Mouse (Mus musculus) limb, embryonic 12.5 days (tissue): ENCODE measurements around the gene Rbm34. TPM values are rescaled to one million over a fixed set of nuclear protein-coding genes. Genes with fewer than 3 reads are reported as not detected.
A peak's percentile ranks its signal among the peaks of the same experiment; 100 is the strongest.
"Not testable (repeated sequence)": the region's sequence is repeated elsewhere in the genome, so short reads cannot be mapped to it uniquely, and the experiment has no call there.

Experiments
- ATAC-seq: fragments of 200-750 bp; cut with Nextera tagmentation; 2 replicates; pipeline ENCODE4 v1.8.0; 2017; ENCODE audit warnings: low read depth, moderate TSS enrichment; ENCODE audit not compliant: insufficient number of reproducible peaks, insufficient read depth, low FRiP score, low TSS enrichment
- H3K27ac ChIP-seq: fragments of 300-500 bp; sonication (generic); 2 replicates; pipeline ENCODE4 v1.5.1; 2016; ENCODE audit warnings: mild to moderate bottlenecking, moderate library complexity
- H3K27me3 ChIP-seq: fragments of 300-500 bp; sonication (generic); 2 replicates; pipeline ENCODE4 v1.6.1; 2016; ENCODE audit warnings: mild to moderate bottlenecking, moderate library complexity
- H3K36me3 ChIP-seq: fragments of 300-500 bp; sonication (generic); 2 replicates; pipeline ENCODE4 v1.6.1; 2016; ENCODE audit warnings: mild to moderate bottlenecking, moderate library complexity
- H3K4me1 ChIP-seq: fragments of 300-500 bp; sonication (generic); replicated peaks from 2 replicates; pipeline ENCODE4 v1.6.1; 2016
- H3K4me2 ChIP-seq: fragments of 300-500 bp; sonication (generic); 2 replicates; pipeline ENCODE4 v1.6.1; 2016; ENCODE audit warnings: mild to moderate bottlenecking, moderate library complexity
- H3K4me3 ChIP-seq: fragments of 300-500 bp; sonication (generic); replicated peaks from 2 replicates; pipeline ENCODE4 v1.5.1; 2016; ENCODE audit warnings: mild to moderate bottlenecking
- H3K9ac ChIP-seq: fragments of 300-500 bp; sonication (generic); replicated peaks from 2 replicates; pipeline ENCODE4 v1.6.1; 2016; ENCODE audit warnings: mild to moderate bottlenecking, moderate library complexity
- H3K9me3 ChIP-seq: fragments of 300-500 bp; sonication (generic); 2 replicates; pipeline ENCODE4 v1.6.1; 2016; ENCODE audit warnings: mild to moderate bottlenecking, moderate library complexity
- WGBS: fragments of 180-500 bp; shearing (Covaris S2); methylation state at CpG from one replicate; pipeline ENCODE4 v1.1.7; 2016; 5-methylcytosine and 5-hydroxymethylcytosine counted together
- polyA plus RNA-seq: library from polyadenylated mRNA; unstranded; fragments of >200 nt; fragmentation: Nextera tagmentation; extraction: Ambion mirVana; gene quantifications from 2 replicates; pipeline ENCODE4 v1.2.1, GENCODE M21; 2016

Gene Rbm34
- 35.6 TPM in 2 replicates for polyA plus RNA-seq

DNA sequence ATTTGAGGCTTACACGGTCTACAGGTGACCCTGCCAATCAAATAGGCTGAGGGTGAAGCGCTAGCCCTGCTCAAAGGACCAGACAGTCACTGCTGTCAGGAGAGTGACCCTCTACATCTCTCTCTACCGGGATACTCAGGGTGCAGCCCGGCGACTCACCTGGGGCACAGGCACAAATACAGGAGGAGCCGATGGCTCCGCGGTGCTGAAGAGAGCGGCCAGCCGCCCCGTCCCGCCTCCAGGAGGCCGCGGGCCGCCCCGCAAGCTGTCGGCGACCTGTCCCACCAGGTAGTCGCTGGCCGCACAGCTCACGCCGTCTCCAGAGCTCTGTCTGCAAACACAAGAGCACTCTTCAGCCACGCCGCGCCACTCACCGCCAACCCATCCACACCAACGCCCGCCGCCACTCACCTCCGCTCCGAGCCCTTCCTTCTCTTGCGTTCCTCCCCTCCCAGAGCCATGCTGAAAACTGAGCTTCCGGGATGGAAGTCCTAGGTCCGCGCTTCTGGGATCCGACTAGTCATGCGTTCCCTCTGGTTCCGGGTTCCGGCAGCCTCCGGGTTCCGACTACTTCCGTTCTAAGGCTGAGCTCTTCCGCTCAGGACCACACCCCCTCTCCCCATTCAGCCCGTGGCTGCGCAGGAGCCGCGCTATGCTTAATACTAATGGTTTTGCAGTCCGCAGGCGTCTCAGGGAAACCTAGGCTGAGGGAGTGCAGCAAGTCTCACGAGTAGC lies at the start of gene Rbm34:
Gene Rbm34 (minus strand): TSS at position 493 of the 735 bp plus-strand sequence.
- WGBS = under 1% methylated on average over 50 of the region's 50 CpGs

GRCm38 (mm10) chr8:127011668-127012067 lies 40.8 kb upstream of the Rbm34 start:
- H3K27me3 ChIP-seq = no peaks in the 10 kb centered on the region
- H3K4me3 ChIP-seq = no peak overlapping the region
- no peak for ATAC-seq
- no peak overlapping the region for H3K27ac ChIP-seq
- WGBS = 53% methylated on average over 9 of the region's 9 CpGs
- no peak overlapping the region for H3K9ac ChIP-seq
- no peaks in the 10 kb centered on the region for H3K36me3 ChIP-seq
- no peaks in the 10 kb centered on the region for H3K9me3 ChIP-seq
- no peak overlapping the region for H3K4me2 ChIP-seq
- H3K4me1 ChIP-seq = no peaks in the 10 kb centered on the region

More for the DNA sequence above, at the start of gene Rbm34:
- peak; percentile 97 for ATAC-seq
- H3K27me3 ChIP-seq = no peaks in the 10 kb centered on the region
- peaks cover 4% of the 10 kb centered on the region for H3K4me1 ChIP-seq
- peaks cover 35% of the 10 kb centered on the region for H3K36me3 ChIP-seq
- peak within 1 kb of the TSS; percentile 79 for H3K4me2 ChIP-seq
- peak within 1 kb of the TSS; percentile 86 for H3K27ac ChIP-seq
- no peaks in the 10 kb centered on the region for H3K9me3 ChIP-seq
- H3K4me3 ChIP-seq = peak within 1 kb of the TSS; percentile 98
- peak within 1 kb of the TSS; percentile 87 for H3K9ac ChIP-seq

- H3K9me3 ChIP-seq = no peaks in the 10 kb centered on the region
- ATAC-seq = no peak
- no peak overlapping the region for H3K27ac ChIP-seq
- no peaks in the 10 kb centered on the region for H3K27me3 ChIP-seq
- no peak overlapping the region for H3K9ac ChIP-seq
- H3K4me2 ChIP-seq = no peak overlapping the region
- 75% methylated on average over 1 of the region's 1 CpGs for WGBS
- H3K4me3 ChIP-seq = no peak overlapping the region
- no peaks in the 10 kb centered on the region for H3K4me1 ChIP-seq
- H3K36me3 ChIP-seq = no peaks in the 10 kb centered on the region
These were observed 23.6 kb upstream of the Rbm34 start for GRCm38 (mm10) chr8:126994506-126994905.

- Histone ChIP-seq H3K9ac (no peak overlapping the region), H3K36me3 (no peaks in the 10 kb centered on the region), H3K27ac (no peak overlapping the region), H3K4me1 (no peaks in the 10 kb centered on the region), H3K9me3 (no peaks in the 10 kb centered on the region), H3K4me3 (no peak overlapping the region), H3K4me2 (no peak overlapping the region), H3K27me3 (no peaks in the 10 kb centered on the region)
- WGBS = 78% methylated on average over 5 of the region's 5 CpGs
- no peak for ATAC-seq
These were observed 18.7 kb upstream of the Rbm34 start for GRCm38 (mm10) chr8:126989363-126990153.

- H3K27ac ChIP-seq = no peak overlapping the region
- no peak overlapping the region for H3K9ac ChIP-seq
- no peak for ATAC-seq
- H3K9me3 ChIP-seq = no peaks in the 10 kb centered on the region
- no peaks in the 10 kb centered on the region for H3K4me1 ChIP-seq
- no peaks in the 10 kb centered on the region for H3K27me3 ChIP-seq
- no peak overlapping the region for H3K4me2 ChIP-seq
- no peaks in the 10 kb centered on the region for H3K36me3 ChIP-seq
- WGBS = 68% methylated on average over 16 of the region's 16 CpGs
- H3K4me3 ChIP-seq = no peak overlapping the region
These were observed 17.6 kb upstream of the Rbm34 start for GRCm38 (mm10) chr8:126988346-126989006.

- 3% methylated on average over 12 of the region's 12 CpGs for WGBS
- Histone ChIP-seq H3K27me3 (no peaks in the 10 kb centered on the region), H3K4me1 (no peaks in the 10 kb centered on the region), H3K36me3 (no peaks in the 10 kb centered on the region), H3K9ac (no peak overlapping the region), H3K27ac (no peak overlapping the region), H3K4me2 (no peak overlapping the region), H3K4me3 (no peak overlapping the region), H3K9me3 (no peaks in the 10 kb centered on the region)
- ATAC-seq = 0 out of 2 replicates have a peak, but pooled peaks have one; percentile 42
These were observed 15.6 kb upstream of the Rbm34 start for GRCm38 (mm10) chr8:126986495-126986894.

- Histone ChIP-seq H3K4me2 (no peak overlapping the region), H3K9ac (no peak overlapping the region), H3K4me3 (no peak overlapping the region), H3K4me1 (no peaks in the 10 kb centered on the region), H3K27me3 (peaks cover 14% of the 10 kb centered on the region), H3K9me3 (no peaks in the 10 kb centered on the region), H3K27ac (no peak overlapping the region), H3K36me3 (no peaks in the 10 kb centered on the region)
- ATAC-seq = no peak
- 68% methylated on average over 5 of the region's 5 CpGs for WGBS
These were observed 9.2 kb upstream of the Rbm34 start for GRCm38 (mm10) chr8:126980046-126980445.

DNA sequence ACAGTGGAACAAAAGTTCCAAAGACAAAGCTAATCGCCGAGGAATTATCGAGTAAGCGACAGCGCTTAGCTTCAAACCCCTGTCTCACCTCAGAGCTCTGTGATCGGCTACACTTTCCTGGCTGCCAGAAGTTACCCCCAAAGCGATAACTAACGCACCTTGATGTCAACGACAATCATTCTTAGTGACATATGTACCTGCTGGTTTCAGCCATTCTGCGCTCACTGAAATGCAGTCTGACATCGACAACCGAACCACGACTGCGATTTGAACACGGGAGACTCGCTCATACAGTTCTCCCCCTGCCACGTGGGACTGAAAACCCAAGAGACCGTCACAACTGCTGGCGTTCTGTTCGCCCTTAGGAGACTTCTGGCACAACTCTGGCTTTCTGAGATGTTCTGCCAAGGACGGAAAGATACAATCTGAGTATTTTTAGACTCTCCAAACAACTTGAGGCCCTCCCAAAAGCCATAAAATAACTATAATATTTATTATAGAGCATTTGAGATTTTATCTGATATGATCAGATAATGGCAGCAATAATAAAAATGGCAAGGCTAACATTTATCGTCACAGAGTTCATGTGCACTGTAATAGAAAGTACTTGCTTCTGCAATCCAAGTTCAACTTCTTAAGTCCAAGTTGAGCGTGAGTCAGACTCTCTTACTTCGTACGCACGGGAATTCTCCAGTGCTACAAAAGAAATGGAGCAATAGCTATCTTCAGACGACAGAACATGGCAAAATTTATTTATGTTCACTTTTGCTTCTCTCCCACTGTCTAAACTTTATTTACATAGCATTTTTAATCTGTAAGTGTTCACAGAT lies 8.4 kb upstream of the Rbm34 start:
- Histone ChIP-seq H3K9me3 (no peaks in the 10 kb centered on the region), H3K36me3 (no peaks in the 10 kb centered on the region), H3K4me2 (peak overlapping the region; percentile 52), H3K4me3 (peak overlapping the region; percentile 39), H3K4me1 (no peaks in the 10 kb centered on the region), H3K9ac (no peak overlapping the region; the same call in 1 of the 2 replicates), H3K27ac (no peak overlapping the region), H3K27me3 (peaks cover 14% of the 10 kb centered on the region)
- 24% methylated on average over 27 of the region's 27 CpGs for WGBS
- no peak for ATAC-seq

DNA sequence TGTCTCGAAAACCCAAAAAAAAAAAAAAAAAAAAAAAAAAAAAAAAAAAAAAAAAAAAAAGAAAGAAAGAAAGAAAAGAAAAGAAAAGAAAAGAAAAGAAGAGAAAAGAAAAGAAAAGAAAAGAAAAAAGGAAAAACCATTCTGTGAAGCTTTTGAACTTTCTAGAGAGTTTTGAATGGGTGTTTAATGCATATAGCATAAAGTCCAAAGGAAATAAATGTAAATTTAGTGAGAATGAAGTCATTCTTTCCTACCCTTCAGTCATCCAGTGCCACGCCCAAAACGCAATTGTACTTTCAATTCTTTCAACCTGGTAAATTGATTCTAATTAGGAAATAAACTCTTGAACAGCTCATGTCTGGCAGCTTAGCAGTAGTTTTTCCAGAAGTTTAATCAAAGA lies 7.7 kb upstream of the Rbm34 start:
- Histone ChIP-seq H3K4me3 (peak overlapping the region; percentile 39), H3K4me2 (peak overlapping the region; percentile 52), H3K27me3 (peaks cover 14% of the 10 kb centered on the region)
- not testable (repeated sequence) for ATAC-seq, H3K9ac ChIP-seq, H3K27ac ChIP-seq, H3K36me3 ChIP-seq, H3K4me1 ChIP-seq, H3K9me3 ChIP-seq
- WGBS = 43% methylated on average over 2 of the region's 3 CpGs

DNA sequence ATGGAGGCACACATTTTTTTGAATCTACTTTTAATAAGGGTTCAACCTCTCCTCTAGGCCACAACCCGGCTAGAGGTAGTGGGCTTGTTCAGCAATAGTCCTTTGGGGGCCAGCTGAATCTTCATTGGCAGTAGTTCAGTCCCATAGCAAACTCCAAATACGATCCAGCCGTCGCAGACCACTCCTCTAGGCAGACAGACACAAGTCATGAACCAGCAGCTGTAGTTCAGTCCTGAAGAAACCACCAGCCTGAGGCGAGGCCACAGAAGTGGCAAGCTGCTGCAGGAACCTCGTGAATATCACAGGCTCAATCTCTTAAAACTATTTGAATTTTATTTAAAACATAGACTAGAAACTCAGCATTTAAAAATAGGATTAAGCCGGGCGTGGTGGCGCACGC lies 7.2 kb upstream of the Rbm34 start:
- ATAC-seq = no peak
- Histone ChIP-seq H3K4me2 (no peak overlapping the region), H3K9me3 (no peaks in the 10 kb centered on the region), H3K9ac (no peak overlapping the region), H3K27ac (no peak overlapping the region), H3K4me1 (no peaks in the 10 kb centered on the region), H3K4me3 (no peak overlapping the region), H3K27me3 (peaks cover 14% of the 10 kb centered on the region), H3K36me3 (no peaks in the 10 kb centered on the region)
- WGBS = 77% methylated on average over 10 of the region's 10 CpGs
